Mouse (Mus musculus) hindbrain, embryonic 13.5 days (tissue): ENCODE results near the gene Gm20388. TPM values are rescaled to one million over a fixed set of nuclear protein-coding genes. Genes with fewer than 3 reads are reported as not detected.

Source experiments
- ATAC-seq: fragments of 200-750 bp; cut with Nextera tagmentation; 2 replicates; pipeline ENCODE4 v1.8.0; 2017; ENCODE audit warnings: moderate TSS enrichment; ENCODE audit not compliant: low FRiP score
- H3K27ac ChIP-seq: fragments of 300-500 bp; sonication (generic); 2 replicates; pipeline ENCODE4 v1.5.1; 2015; ENCODE audit warnings: inconsistent platforms, mild to moderate bottlenecking, moderate library complexity
- H3K27me3 ChIP-seq: fragments of 300-500 bp; sonication (generic); 2 replicates; pipeline ENCODE4 v1.6.1; 2015; ENCODE audit warnings: mild to moderate bottlenecking, inconsistent platforms
- H3K36me3 ChIP-seq: fragments of 300-500 bp; sonication (generic); 2 replicates; pipeline ENCODE4 v1.6.1; 2015; ENCODE audit warnings: mild to moderate bottlenecking, inconsistent platforms
- H3K4me1 ChIP-seq: fragments of 300-500 bp; sonication (generic); replicated peaks from 2 replicates; pipeline ENCODE4 v1.6.1; 2015; ENCODE audit warnings: inconsistent platforms
- H3K4me2 ChIP-seq: fragments of 300-500 bp; sonication (generic); 2 replicates; pipeline ENCODE4 v1.6.1; 2015; ENCODE audit warnings: inconsistent platforms, mild to moderate bottlenecking, moderate library complexity
- H3K4me3 ChIP-seq: fragments of 300-500 bp; sonication (generic); 2 replicates; pipeline ENCODE4 v1.5.1; 2015; ENCODE audit warnings: mild to moderate bottlenecking, inconsistent platforms
- H3K9ac ChIP-seq: fragments of 300-500 bp; sonication (generic); 2 replicates; pipeline ENCODE4 v1.6.1; 2015; ENCODE audit warnings: mild to moderate bottlenecking, inconsistent platforms
- H3K9me3 ChIP-seq: fragments of 300-500 bp; sonication (generic); 2 replicates; pipeline ENCODE4 v1.6.1; 2016; ENCODE audit warnings: inconsistent platforms
- WGBS: fragments of 180-500 bp; shearing (Covaris S2); methylation state at CpG from one replicate; pipeline ENCODE4 v1.1.7; 2015; 5-methylcytosine and 5-hydroxymethylcytosine counted together
- polyA plus RNA-seq: library from polyadenylated mRNA; unstranded; fragments of >200 nt; fragmentation: Nextera tagmentation; extraction: Ambion mirVana; gene quantifications from 2 replicates; pipeline ENCODE4 v1.2.1, GENCODE M21; 2015

The Gm20388 gene
- polyA plus RNA-seq, 1 experiment from 2014 or later: 1.9 TPM

GRCm38 (mm10) chr8:123103285-123103684, 3192.6 kb downstream of the Gm20388 start:
- WGBS: 20% methylated on average over 15 of the region's 15 CpGs
- Histone ChIP-seq H3K4me1 (peaks cover 22% of the 10 kb centered on the region), H3K9ac (peak overlapping the region; percentile 98), H3K4me2 (peak overlapping the region; percentile 89), H3K9me3 (no peaks in the 10 kb centered on the region), H3K4me3 (peak overlapping the region; percentile 80), H3K27me3 (no peaks in the 10 kb centered on the region), H3K27ac (peak overlapping the region; percentile 97; the same call in 1 of the 2 replicates), H3K36me3 (peaks cover 28% of the 10 kb centered on the region)
- no peak for ATAC-seq

- peak overlapping the region; percentile 98; the same call in 1 of the 2 replicates for H3K9ac ChIP-seq
- WGBS: 88% methylated on average over 6 of the region's 6 CpGs
- peaks cover 24% of the 10 kb centered on the region for H3K36me3 ChIP-seq
- peak overlapping the region; percentile 89 for H3K4me2 ChIP-seq
- no peaks in the 10 kb centered on the region for H3K9me3 ChIP-seq
- H3K27me3 ChIP-seq: no peaks in the 10 kb centered on the region
- no peak for ATAC-seq
- peak overlapping the region; percentile 80 for H3K4me3 ChIP-seq
- H3K4me1 ChIP-seq: peaks cover 22% of the 10 kb centered on the region
- H3K27ac ChIP-seq: 0 out of 2 replicates have a peak overlapping the region, but pooled peaks have one; percentile 97
Observed at GRCm38 (mm10) chr8:123104046-123104767, 3193.6 kb downstream of the Gm20388 start.

DNA sequence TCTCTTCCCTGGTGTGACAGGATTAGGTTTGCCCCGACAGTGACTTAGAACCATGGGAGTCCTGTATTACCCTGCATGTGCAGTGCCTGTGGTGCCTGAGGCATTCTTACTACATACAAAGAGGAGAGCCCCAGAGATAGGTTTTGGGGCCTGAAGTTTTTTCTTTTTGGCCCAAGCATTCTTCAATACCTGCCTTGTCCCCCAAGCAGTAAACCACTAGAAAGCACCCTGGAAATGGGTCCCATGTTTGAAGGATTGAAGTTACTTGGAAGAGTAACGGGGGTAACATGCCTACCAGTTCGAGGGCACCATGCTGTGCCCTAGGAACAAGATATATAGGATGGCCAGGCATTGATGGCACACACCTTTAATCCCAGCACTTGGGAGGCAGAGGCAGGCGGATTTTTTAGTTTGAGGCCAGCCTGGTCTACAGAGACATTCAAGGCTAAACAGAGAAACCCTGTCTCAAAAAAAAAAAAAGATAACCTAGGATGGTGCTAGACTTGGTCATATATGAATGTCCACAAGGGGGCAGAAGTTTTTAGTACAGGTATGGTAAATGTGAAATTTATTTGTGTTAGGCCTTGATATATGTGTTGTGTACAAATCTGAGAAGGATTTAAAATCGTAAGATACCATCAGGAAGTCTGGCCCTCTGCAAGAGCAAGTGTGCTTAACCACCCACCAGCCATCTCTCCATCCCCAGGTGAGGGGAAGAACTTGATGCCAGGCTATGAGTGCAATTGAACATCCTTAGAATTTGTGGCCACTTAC, 3195.1 kb downstream of the Gm20388 start:
- Histone ChIP-seq H3K4me1 (peaks cover 22% of the 10 kb centered on the region), H3K9me3 (no peaks in the 10 kb centered on the region), H3K4me2 (no peak overlapping the region), H3K27ac (no peak overlapping the region), H3K4me3 (no peak overlapping the region), H3K27me3 (no peaks in the 10 kb centered on the region), H3K9ac (no peak overlapping the region), H3K36me3 (peaks cover 24% of the 10 kb centered on the region)
- no peak for ATAC-seq
- WGBS: 71% methylated on average over 5 of the region's 5 CpGs

DNA sequence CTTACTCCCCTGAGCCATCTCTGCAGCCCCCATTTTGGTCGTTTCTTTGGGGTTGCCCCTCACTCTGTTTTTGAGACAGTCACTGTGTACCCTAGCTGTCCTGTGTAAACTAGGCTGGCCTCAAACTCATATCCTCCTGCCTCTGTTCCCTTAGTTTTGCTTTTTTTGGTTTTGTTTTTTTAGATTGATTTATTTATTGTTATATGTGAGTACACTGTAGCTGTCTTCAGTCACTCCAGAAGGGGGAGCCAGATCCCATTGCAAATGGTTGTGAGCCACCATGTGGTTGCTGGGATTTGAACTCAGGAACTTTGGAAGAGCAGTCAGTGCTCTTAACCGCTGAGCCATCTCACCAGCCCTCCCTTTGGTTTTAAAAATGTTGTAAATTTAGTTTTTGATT, 3195.9 kb downstream of the Gm20388 start:
- Histone ChIP-seq H3K4me1 (peaks cover 21% of the 10 kb centered on the region), H3K9me3 (no peaks in the 10 kb centered on the region), H3K9ac (no peak overlapping the region), H3K27me3 (no peaks in the 10 kb centered on the region), H3K4me3 (no peak overlapping the region), H3K27ac (no peak overlapping the region), H3K4me2 (no peak overlapping the region), H3K36me3 (peaks cover 24% of the 10 kb centered on the region)
- 53% methylated on average over 2 of the region's 2 CpGs for WGBS
- no peak for ATAC-seq

- Histone ChIP-seq H3K9ac (no peak overlapping the region), H3K4me1 (peaks cover 15% of the 10 kb centered on the region), H3K27me3 (0 out of 2 replicates have a peak, but pooled peaks cover 3% of the 10 kb centered on the region), H3K4me3 (no peak overlapping the region), H3K9me3 (no peaks in the 10 kb centered on the region), H3K4me2 (no peak overlapping the region), H3K36me3 (peaks cover 24% of the 10 kb centered on the region), H3K27ac (no peak overlapping the region)
- ATAC-seq: no peak
- WGBS: 79% methylated on average over 1 of the region's 1 CpGs
Observed at GRCm38 (mm10) chr8:123108010-123108409, 3197.4 kb downstream of the Gm20388 start.

DNA sequence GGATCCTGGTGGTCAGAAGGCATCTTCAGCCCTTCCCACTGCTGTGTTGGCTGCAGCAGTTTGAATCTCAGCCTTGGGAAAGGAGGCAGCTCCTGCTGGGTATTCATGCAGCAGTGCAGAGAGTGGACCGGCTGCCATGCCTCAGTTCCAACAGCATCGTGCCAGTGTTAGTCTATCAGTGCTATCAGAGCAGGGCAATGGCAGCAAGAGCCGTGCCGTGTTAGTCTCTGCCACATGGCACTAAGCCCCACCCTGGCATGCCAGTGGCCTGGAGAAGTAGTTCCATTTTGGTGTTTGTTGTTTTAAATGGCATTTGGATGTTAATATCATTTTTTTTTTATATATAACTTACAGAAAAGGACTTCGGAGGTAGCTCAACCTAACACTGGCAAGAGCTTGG, 3198.3 kb downstream of the Gm20388 start:
- ATAC-seq: no peak

GRCm38 (mm10) chr8:123110649-123111048, 3200.0 kb downstream of the Gm20388 start:
- H3K4me1 ChIP-seq: no peaks in the 10 kb centered on the region
- H3K36me3 ChIP-seq: peaks cover 2% of the 10 kb centered on the region
- ATAC-seq: no peak; the same call in 1 of the 2 replicates
- H3K27ac ChIP-seq: no peak overlapping the region
- H3K4me3 ChIP-seq: no peak overlapping the region
- 17% methylated on average over 4 of the region's 4 CpGs for WGBS
- H3K9me3 ChIP-seq: no peaks in the 10 kb centered on the region
- H3K27me3 ChIP-seq: peaks cover 17% of the 10 kb centered on the region
- H3K9ac ChIP-seq: no peak overlapping the region
- no peak overlapping the region for H3K4me2 ChIP-seq

More for the DNA sequence above, 3198.3 kb downstream of the Gm20388 start:
- peaks cover 17% of the 10 kb centered on the region for H3K36me3 ChIP-seq
- no peak overlapping the region for H3K27ac ChIP-seq
- no peak overlapping the region for H3K4me2 ChIP-seq
- 83% methylated on average over 5 of the region's 5 CpGs for WGBS
- H3K9ac ChIP-seq: no peak overlapping the region
- H3K9me3 ChIP-seq: no peaks in the 10 kb centered on the region
- H3K4me1 ChIP-seq: peaks cover 6% of the 10 kb centered on the region
- H3K27me3 ChIP-seq: 0 out of 2 replicates have a peak, but pooled peaks cover 5% of the 10 kb centered on the region
- H3K4me3 ChIP-seq: no peak overlapping the region

DNA sequence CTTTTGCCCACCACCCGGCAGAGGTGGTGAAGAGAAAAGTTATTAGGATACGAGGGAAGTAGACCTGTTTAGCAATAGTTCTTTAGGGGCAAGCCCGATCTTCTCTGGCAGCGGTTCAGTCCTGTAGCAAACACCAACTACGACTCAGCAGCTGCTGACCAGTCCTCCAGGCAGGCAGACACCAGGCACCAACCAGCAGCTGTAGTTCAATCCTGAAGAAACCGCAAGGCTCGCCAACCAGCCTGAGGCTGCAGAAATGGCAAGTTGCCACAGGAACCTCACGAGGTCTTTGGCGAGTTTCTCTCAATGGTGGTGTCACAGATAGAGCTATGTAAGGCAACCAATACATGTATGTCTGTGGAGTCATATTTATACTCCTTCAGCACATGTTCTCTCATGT, 3202.3 kb downstream of the Gm20388 start:
- WGBS: 88% methylated on average over 9 of the region's 9 CpGs
- no peaks in the 10 kb centered on the region for H3K36me3 ChIP-seq
- H3K4me1 ChIP-seq: peaks cover 13% of the 10 kb centered on the region
- peaks cover 39% of the 10 kb centered on the region for H3K27me3 ChIP-seq
- H3K9me3 ChIP-seq: no peaks in the 10 kb centered on the region
- no peak overlapping the region for H3K9ac ChIP-seq
- no peak overlapping the region for H3K4me2 ChIP-seq
- H3K4me3 ChIP-seq: no peak overlapping the region
- H3K27ac ChIP-seq: no peak overlapping the region
- ATAC-seq: no peak

DNA sequence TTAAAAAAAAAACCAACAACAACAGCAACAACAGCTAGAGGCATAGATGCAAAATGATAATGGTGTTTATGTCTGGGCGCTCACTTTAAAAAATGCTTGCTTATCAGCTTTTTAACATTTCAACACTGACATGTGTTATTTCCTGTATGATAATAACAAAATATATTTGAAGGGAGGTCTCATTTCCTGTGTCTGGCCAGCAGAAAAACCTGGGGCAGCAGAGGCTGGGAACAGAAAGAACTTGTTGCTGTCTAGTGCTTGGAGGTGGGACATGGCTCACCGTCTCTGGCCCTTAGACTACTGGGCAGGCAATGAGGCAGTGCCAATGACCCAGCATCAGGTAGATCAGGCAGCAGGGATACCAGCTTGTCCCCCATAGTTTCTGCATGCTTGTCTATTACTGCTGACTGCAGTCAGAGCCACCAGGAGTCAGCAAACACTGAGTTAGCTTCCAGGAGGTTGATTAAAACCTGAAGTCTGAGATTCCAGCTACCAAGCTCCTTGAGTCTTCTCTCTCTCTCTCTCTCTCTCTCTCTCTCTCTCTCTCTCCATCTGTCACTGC, 3203.3 kb downstream of the Gm20388 start:
- Histone ChIP-seq H3K9ac (no peak overlapping the region), H3K4me2 (no peak overlapping the region), H3K27me3 (peaks cover 50% of the 10 kb centered on the region), H3K9me3 (no peaks in the 10 kb centered on the region), H3K27ac (no peak overlapping the region), H3K4me1 (peaks cover 17% of the 10 kb centered on the region), H3K4me3 (no peak overlapping the region), H3K36me3 (no peaks in the 10 kb centered on the region)
- 74% methylated on average over 2 of the region's 2 CpGs for WGBS
- ATAC-seq: no peak

- Histone ChIP-seq H3K9ac (no peak overlapping the region), H3K9me3 (no peaks in the 10 kb centered on the region), H3K4me3 (no peak overlapping the region), H3K4me2 (no peak overlapping the region), H3K27me3 (peaks cover 56% of the 10 kb centered on the region), H3K27ac (no peak overlapping the region), H3K36me3 (no peaks in the 10 kb centered on the region), H3K4me1 (peaks cover 17% of the 10 kb centered on the region)
- ATAC-seq: no peak
- WGBS: 63% methylated on average over 3 of the region's 3 CpGs
Observed at GRCm38 (mm10) chr8:123114644-123115043, 3204.0 kb downstream of the Gm20388 start.

DNA sequence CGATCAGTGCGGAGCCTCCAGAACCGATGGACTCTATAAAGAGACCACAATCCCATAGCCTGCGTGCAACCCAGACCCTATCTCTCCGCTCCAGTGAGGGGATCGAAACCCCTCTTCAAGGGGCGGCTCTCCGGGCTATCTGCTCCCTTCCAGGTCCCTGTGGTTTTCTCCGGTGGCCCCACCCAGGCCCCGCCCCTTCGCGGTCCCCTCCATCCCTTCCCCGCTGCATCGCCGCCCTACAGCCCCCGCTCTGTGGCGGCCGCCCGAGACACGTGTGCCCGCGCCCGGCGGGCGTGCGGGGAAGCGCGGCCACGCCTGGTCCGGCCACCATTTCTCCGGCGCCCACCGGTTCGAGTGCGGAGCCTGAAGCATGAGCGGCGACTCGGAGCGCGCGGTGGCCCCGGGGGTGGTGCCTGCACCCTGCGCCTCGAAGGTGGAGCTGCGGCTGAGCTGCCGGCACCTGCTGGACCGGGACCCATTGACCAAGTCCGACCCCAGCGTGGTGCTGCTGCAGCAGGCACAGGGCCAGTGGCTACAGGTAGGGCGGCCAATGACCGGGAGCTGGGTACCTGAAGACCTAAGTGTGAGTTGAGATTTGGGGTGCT, 3206.6 kb downstream of the Gm20388 start, which contains the start of gene Cpne7:
Cpne7 (plus strand) TSS at position 248 of the 605 bp plus-strand sequence.
- peak within 1 kb of the TSS; percentile 47 for H3K4me3 ChIP-seq
- no peaks in the 10 kb centered on the region for H3K9me3 ChIP-seq
- 2% methylated on average over 51 of the region's 51 CpGs for WGBS
- peak within 1 kb of the TSS; percentile 71 for H3K4me2 ChIP-seq
- no peaks in the 10 kb centered on the region for H3K36me3 ChIP-seq
- H3K4me1 ChIP-seq: peaks cover 17% of the 10 kb centered on the region
- no peak within 1 kb of the TSS for H3K27ac ChIP-seq
- no peak for ATAC-seq
- H3K27me3 ChIP-seq: peaks cover 65% of the 10 kb centered on the region
- peak within 1 kb of the TSS; percentile 65 for H3K9ac ChIP-seq

DNA sequence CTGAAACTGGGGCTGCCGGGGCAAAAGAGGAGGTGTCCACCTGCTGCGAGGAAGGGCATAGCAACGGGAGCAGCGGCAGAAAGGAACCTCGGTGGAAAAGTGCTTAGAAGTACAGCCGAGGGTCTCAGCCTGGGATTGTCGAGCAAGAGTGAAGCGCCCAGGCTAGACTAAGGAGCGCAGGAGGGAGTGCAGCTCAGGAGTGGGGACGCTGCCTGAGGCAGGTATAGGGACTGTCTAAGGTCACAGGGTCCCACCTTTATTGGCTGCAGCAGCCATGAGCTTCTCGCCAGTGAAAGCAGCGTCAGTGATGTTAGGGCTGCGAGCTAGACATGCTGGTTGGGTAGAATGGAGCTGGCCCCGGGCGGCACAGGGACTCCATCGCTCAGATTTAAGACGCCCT, 3207.1 kb downstream of the Gm20388 start:
- Histone ChIP-seq H3K36me3 (no peaks in the 10 kb centered on the region), H3K4me2 (peak overlapping the region; percentile 71), H3K9me3 (no peaks in the 10 kb centered on the region), H3K4me3 (peak overlapping the region; percentile 47), H3K27ac (no peak overlapping the region), H3K27me3 (peaks cover 68% of the 10 kb centered on the region), H3K4me1 (peaks cover 17% of the 10 kb centered on the region), H3K9ac (peak overlapping the region; percentile 65)
- WGBS: 3% methylated on average over 17 of the region's 17 CpGs
- no peak for ATAC-seq
